16 mouse cellular contexts compared by ENCODE assay signal in genomic region chr17:63077509-63077908, GRCm38 (mm10).
DNase-seq lines count a peak whose midpoint lies in the region; ATAC-seq lines count a peak whose summit lies in the region.
"Had no signal": no experiment of that assay in that cellular context is flagged by ENCODE, and none has a peak within 500 bp of the region (broad histone marks: within the 10 kb centered on the region; RNA-seq: fewer than 3 reads in every experiment).

No protein-coding gene starts in this region.

- WGBS in lung, embryonic 16.5 days: 43% methylated on average over 5 of the region's 5 CpGs
- WGBS in embryonic facial prominence, embryonic 11.5 days: 77% methylated on average over 5 of the region's 5 CpGs

- intact Hi-C loops in heart, postnatal 14 days (cut with DNase I): no loop called here

- ATAC-seq in lung, embryonic 16.5 days (ENCODE audit: low read depth): peak; percentile 31
- no peak for ATAC-seq in embryonic facial prominence, embryonic 11.5 days (replicated peaks; ENCODE audit: insufficient number of reproducible peaks, low FRiP score, low TSS enrichment, low read depth)
- ATAC-seq: forebrain, embryonic 14.5 days had no signal

- peak; percentile 48 for DNase-seq in heart, adult 11 months
- no peak for DNase-seq in heart, postnatal 14 days
- no peak for DNase-seq in lung, postnatal 36 days
- DNase-seq in cerebellum, adult 8-10 months: peak; percentile 24
- DNase-seq in embryonic facial prominence, embryonic 11.5 days (ENCODE audit: low spot score): no peak
- DNase-seq in embryo, embryonic 10.5 days (ENCODE audit: low spot score): no peak
- DNase-seq: adrenal gland, adult 8-10 months; gastrocnemius, postnatal 36 days; kidney, postnatal 4 days; lung, adult 18-20 months; right cerebral cortex, postnatal 25 days; thymus, postnatal 36 days had no signal

- H3K4me1 ChIP-seq in lung, embryonic 16.5 days (replicated peaks; ENCODE audit: control insufficient read depth, insufficient read depth, low read length): peaks cover 4% of the 10 kb centered on the region; the same call in 1 of the 2 replicates
- H3K4me1 ChIP-seq in embryonic facial prominence, embryonic 11.5 days (ENCODE audit: control insufficient read depth, insufficient read depth, low read length): no peaks in the 10 kb centered on the region; the same call in 1 of the 2 replicates

- H3K9me3 ChIP-seq in lung, embryonic 16.5 days (ENCODE audit: control insufficient read depth, low read length): no peaks in the 10 kb centered on the region
- no peaks in the 10 kb centered on the region for H3K9me3 ChIP-seq in embryonic facial prominence, embryonic 11.5 days (replicated peaks; ENCODE audit: control insufficient read depth, low read length)
- H3K9me3 ChIP-seq: heart, embryonic 10.5 days; neural tube, embryonic 12.5 days had no signal

- no peak overlapping the region for H3K9ac ChIP-seq in lung, embryonic 16.5 days (ENCODE audit: low read length)
- peak overlapping the region; percentile 9; the same call in 1 of the 2 replicates for H3K9ac ChIP-seq in embryonic facial prominence, embryonic 11.5 days (replicated peaks; ENCODE audit: low read length)
- H3K9ac ChIP-seq: neural tube, embryonic 12.5 days had no signal

- no peaks in the 10 kb centered on the region for H3K27me3 ChIP-seq in lung, embryonic 16.5 days (ENCODE audit: control insufficient read depth, insufficient read depth, low read depth, low read length)
- no peaks in the 10 kb centered on the region for H3K27me3 ChIP-seq in embryonic facial prominence, embryonic 11.5 days (ENCODE audit: control insufficient read depth, insufficient read depth, low read length)
- H3K27me3 ChIP-seq: neural tube, embryonic 12.5 days had no signal

- no peak overlapping the region for H3K4me2 ChIP-seq in lung, embryonic 16.5 days (ENCODE audit: low read depth, low read length)
- no peak overlapping the region for H3K4me2 ChIP-seq in embryonic facial prominence, embryonic 11.5 days (ENCODE audit: low read depth, low read length)
- H3K4me2 ChIP-seq: neural tube, embryonic 12.5 days had no signal

- no peak overlapping the region for H3K4me3 ChIP-seq in lung, embryonic 16.5 days (ENCODE audit: low read length)
- H3K4me3 ChIP-seq in embryonic facial prominence, embryonic 11.5 days (ENCODE audit: low read depth, low read length): no peak overlapping the region
- H3K4me3 ChIP-seq: heart, embryonic 10.5 days; neural tube, embryonic 12.5 days had no signal

- no peak overlapping the region for H3K27ac ChIP-seq in lung, embryonic 16.5 days (ENCODE audit: low read length)
- no peak overlapping the region for H3K27ac ChIP-seq in embryonic facial prominence, embryonic 11.5 days (replicated peaks; ENCODE audit: low read depth, low read length)
- H3K27ac ChIP-seq: heart, embryonic 10.5 days; neural tube, embryonic 12.5 days had no signal

- no peaks in the 10 kb centered on the region for H3K36me3 ChIP-seq in lung, embryonic 16.5 days (ENCODE audit: control insufficient read depth, insufficient read depth, low read length)
- no peaks in the 10 kb centered on the region for H3K36me3 ChIP-seq in embryonic facial prominence, embryonic 11.5 days (replicated peaks; ENCODE audit: control insufficient read depth, insufficient read depth, low read depth, low read length)
- H3K36me3 ChIP-seq: heart, embryonic 10.5 days; neural tube, embryonic 12.5 days had no signal

Comparison
In these comparisons a context has a peak if more than half of its experiments do, and no peak if none do; other contexts are left out.
1. DNase-seq: peak in heart, adult 11 months (single experiment) and cerebellum, adult 8-10 months (single experiment); none in heart, postnatal 14 days (0 of 2), lung, postnatal 36 days (single experiment), embryonic facial prominence, embryonic 11.5 days (single experiment) and embryo, embryonic 10.5 days (single experiment).